In genomic region chr10:94346596-94346995, GRCm38 (mm10) we compare ENCODE assay signal across 45 mouse cellular contexts. TPM values are rescaled to one million over a fixed set of nuclear protein-coding genes. Genes with fewer than 3 reads are reported as not detected.
"Had no signal": no experiment of that assay in that cellular context is flagged by ENCODE, and none has a peak within 500 bp of the region (broad histone marks: within the 10 kb centered on the region; RNA-seq: fewer than 3 reads in every experiment).

No protein-coding gene starts in this region.

- ATAC-seq: liver, embryonic 12.5 days; liver, postnatal 0 days; lung, postnatal 0 days; midbrain, embryonic 15.5 days; midbrain, embryonic 16.5 days had no signal

- H3K4me2 ChIP-seq: limb, embryonic 12.5 days; limb, embryonic 13.5 days; limb, embryonic 15.5 days; liver, embryonic 11.5 days; liver, embryonic 12.5 days; liver, embryonic 13.5 days; liver, embryonic 15.5 days; lung, embryonic 14.5 days; lung, embryonic 15.5 days; midbrain, embryonic 12.5 days; midbrain, embryonic 15.5 days; neural tube, embryonic 12.5 days; neural tube, embryonic 13.5 days had no signal

- H3K9me3 ChIP-seq: limb, embryonic 10.5 days; limb, embryonic 12.5 days; limb, embryonic 13.5 days; limb, embryonic 15.5 days; liver, embryonic 12.5 days; liver, embryonic 13.5 days; liver, embryonic 15.5 days; lung, embryonic 15.5 days; midbrain, embryonic 10.5 days; midbrain, embryonic 12.5 days; midbrain, embryonic 15.5 days; neural tube, embryonic 12.5 days; neural tube, embryonic 13.5 days had no signal

- H3K9ac ChIP-seq: limb, embryonic 12.5 days; limb, embryonic 13.5 days; limb, embryonic 15.5 days; liver, embryonic 12.5 days; liver, embryonic 13.5 days; liver, embryonic 14.5 days; liver, embryonic 15.5 days; liver, postnatal 0 days; lung, embryonic 14.5 days; lung, embryonic 15.5 days; midbrain, embryonic 12.5 days; midbrain, embryonic 15.5 days; neural tube, embryonic 12.5 days; neural tube, embryonic 13.5 days had no signal

- H3K36me3 ChIP-seq: limb, embryonic 10.5 days; limb, embryonic 12.5 days; limb, embryonic 13.5 days; limb, embryonic 15.5 days; liver, embryonic 12.5 days; liver, embryonic 13.5 days; liver, embryonic 15.5 days; lung, embryonic 15.5 days; midbrain, embryonic 10.5 days; midbrain, embryonic 12.5 days; midbrain, embryonic 15.5 days; neural tube, embryonic 12.5 days; neural tube, embryonic 13.5 days had no signal

- H3K4me1 ChIP-seq: megakaryocyte, embryonic 14.5 days; midbrain, embryonic 15.5 days had no signal

- DNase-seq: left cerebral cortex, postnatal 4 days; liver; liver, embryonic 13.5 days; liver, postnatal 0 days; lung, adult 18-20 months; lung, adult 2 months; lung, embryonic 14.5 days; lung, postnatal 10 days; lung, postnatal 14 days; lung, postnatal 36 days; lung, postnatal 4 days; midbrain, embryonic 14.5 days had no signal

- H3K4me3 ChIP-seq: limb, embryonic 10.5 days; limb, embryonic 12.5 days; limb, embryonic 13.5 days; limb, embryonic 15.5 days; liver, embryonic 12.5 days; liver, embryonic 13.5 days; liver, embryonic 15.5 days; lung, embryonic 15.5 days; megakaryocyte, embryonic 14.5 days; midbrain, embryonic 10.5 days; midbrain, embryonic 12.5 days; midbrain, embryonic 15.5 days; myocyte; neural tube, embryonic 12.5 days; neural tube, embryonic 13.5 days had no signal

- H3K27ac ChIP-seq: limb, embryonic 10.5 days; limb, embryonic 12.5 days; limb, embryonic 13.5 days; limb, embryonic 15.5 days; liver, embryonic 12.5 days; liver, embryonic 13.5 days; liver, embryonic 14.5 days; liver, embryonic 15.5 days; lung, embryonic 15.5 days; macrophage; midbrain, embryonic 10.5 days; midbrain, embryonic 12.5 days; midbrain, embryonic 15.5 days; neural tube, embryonic 12.5 days; neural tube, embryonic 13.5 days had no signal

- H3K27me3 ChIP-seq: limb, embryonic 13.5 days; limb, embryonic 15.5 days; liver, embryonic 13.5 days; liver, embryonic 15.5 days; lung, embryonic 15.5 days; midbrain, embryonic 12.5 days; midbrain, embryonic 15.5 days; neural tube, embryonic 12.5 days; neural tube, embryonic 13.5 days had no signal

RNA-seq across cellular contexts. Expression of gene Gm4792, which starts 48.1 kb away (rescaled TPM):
- total RNA-seq: left cerebral cortex, postnatal 10 days; left cerebral cortex, postnatal 14 days; left cerebral cortex, postnatal 25 days; left cerebral cortex, postnatal 36 days; left cerebral cortex, postnatal 4 days; liver, adult 2 months; megakaryocyte progenitor cell, adult 5-6 weeks; megakaryocyte, adult 5-6 weeks; megakaryocyte-erythroid progenitor cell, adult 5-6 weeks; midbrain, postnatal 0 days; monocyte, adult 5-6 weeks had no signal
- polyA plus RNA-seq: limb, embryonic 10.5 days; limb, embryonic 11.5 days; limb, embryonic 12.5 days; limb, embryonic 13.5 days; limb, embryonic 14.5 days; limb, embryonic 15.5 days; liver, adult 2 months; liver, embryonic 11.5 days; liver, embryonic 12.5 days; liver, embryonic 13.5 days; liver, embryonic 14.5 days; liver, embryonic 15.5 days; liver, embryonic 16.5 days; liver, postnatal 0 days; lung, adult 2 months; lung, embryonic 14.5 days; lung, embryonic 15.5 days; lung, embryonic 16.5 days; lung, postnatal 0 days; macrophage; midbrain, embryonic 10.5 days; midbrain, embryonic 15.5 days; myocyte; neural tube, embryonic 13.5 days had no signal
